Mouse (Mus musculus) telencephalon, adult 2 months (tissue): ENCODE data around the gene Gna15.

Experiments
- DNase-seq: peaks from one replicate; pipeline ENCODE4 v3.0.0-alpha.2; 2011; ENCODE audit warnings: low read depth, low spot score

Gene Gna15

GRCm38 (mm10) chr10:81495616-81496263 lies 28.3 kb downstream of the Gna15 start:
- no peak for DNase-seq

- DNase-seq, result no peak
Measured at GRCm38 (mm10) chr10:81495151-81495550, 28.9 kb downstream of the Gna15 start.

- no peak for DNase-seq
Measured at GRCm38 (mm10) chr10:81494260-81495041, 29.6 kb downstream of the Gna15 start.

- no peak for DNase-seq
Measured at GRCm38 (mm10) chr10:81493601-81494220, 30.3 kb downstream of the Gna15 start.

GRCm38 (mm10) chr10:81492606-81493240 lies 31.3 kb downstream of the Gna15 start:
- no peak for DNase-seq

- no peak for DNase-seq
Measured at GRCm38 (mm10) chr10:81491018-81491417, 33.0 kb downstream of the Gna15 start.

GRCm38 (mm10) chr10:81489941-81490340 lies 34.1 kb downstream of the Gna15 start:
- no peak for DNase-seq

- DNase-seq, result no peak
Measured at GRCm38 (mm10) chr10:81488081-81488480, 35.9 kb downstream of the Gna15 start.

GRCm38 (mm10) chr10:81486496-81486895 lies 37.5 kb downstream of the Gna15 start:
- no peak for DNase-seq

- DNase-seq, result no peak
Measured at GRCm38 (mm10) chr10:81485479-81486018, 38.5 kb downstream of the Gna15 start.

- DNase-seq, result no peak
Measured at GRCm38 (mm10) chr10:81485060-81485449, 39.0 kb downstream of the Gna15 start.

GRCm38 (mm10) chr10:81484441-81485059 lies 39.5 kb downstream of the Gna15 start:
- DNase-seq, result no peak

- no peak for DNase-seq
Measured at GRCm38 (mm10) chr10:81483983-81484382, 40.0 kb downstream of the Gna15 start.

- DNase-seq, result no peak
Measured at GRCm38 (mm10) chr10:81482533-81482889, 41.5 kb downstream of the Gna15 start, which contains the start of gene Celf5. Celf5 (minus strand) TSS chr10:81482709.

GRCm38 (mm10) chr10:81481605-81482532 lies 42.2 kb downstream of the Gna15 start:
- no peak for DNase-seq

- no peak for DNase-seq
Measured at GRCm38 (mm10) chr10:81474461-81474860, 49.6 kb downstream of the Gna15 start.

- DNase-seq, result peak; percentile 95
Measured at GRCm38 (mm10) chr10:81473003-81473451, 51.0 kb downstream of the Gna15 start.

- DNase-seq, result no peak
Measured at GRCm38 (mm10) chr10:81472403-81473002, 51.5 kb downstream of the Gna15 start.

- DNase-seq, result no peak
Measured at GRCm38 (mm10) chr10:81470454-81470853, 53.6 kb downstream of the Gna15 start.

GRCm38 (mm10) chr10:81469253-81469652 lies 54.8 kb downstream of the Gna15 start:
- peak; percentile 88 for DNase-seq
